Mouse (Mus musculus) cortical plate, adult 2 months (tissue): ENCODE data around the gene Gng2. TPM values are rescaled to one million over a fixed set of nuclear protein-coding genes. Genes with fewer than 3 reads are reported as not detected.

Experiments used
- H3K27ac ChIP-seq: fragments of 200-500 bp; 2 replicates; pipeline ENCODE4 v1.5.1; 2012; ENCODE audit warnings: low read length, control low read depth, inconsistent platforms; ENCODE audit not compliant: insufficient read depth
- H3K4me1 ChIP-seq: fragments of 200-500 bp; 2 replicates; pipeline ENCODE4 v1.6.1; 2011; ENCODE audit warnings: low read length; ENCODE audit not compliant: control insufficient read depth, insufficient read depth
- H3K4me3 ChIP-seq: fragments of 200-500 bp; 2 replicates; pipeline ENCODE4 v1.5.1; 2011; ENCODE audit warnings: mild to moderate bottlenecking, low read length, control low read depth; ENCODE audit not compliant: insufficient read depth
- CTCF ChIP-seq: fragments of 200-500 bp; IDR thresholded peaks from 2 replicates; pipeline ENCODE4 v1.5.1; 2011; ENCODE audit warnings: mild to moderate bottlenecking, control low read depth, low read length; ENCODE audit not compliant: insufficient read depth; ENCODE audit errors: extremely low read depth
- POLR2A ChIP-seq: fragments of 200-500 bp; IDR thresholded peaks from 2 replicates; pipeline ENCODE4 v1.6.1; 2011; ENCODE audit warnings: mild to moderate bottlenecking, low read length, control low read depth; ENCODE audit not compliant: insufficient read depth; ENCODE audit errors: extremely low read depth
- polyA plus RNA-seq: library from polyadenylated mRNA; depleted of rRNA; stranded (reverse); fragments of >200 nt; gene quantifications from 2 replicates; pipeline ENCODE4 v1.2.3, GENCODE M21; 2012; rRNA removed

Gng2 gene
- polyA plus RNA-seq, 1 experiment = 104 TPM

GRCm38 (mm10) chr14:19836289-19836688, 141.1 kb downstream of the Gng2 start:
- no peak overlapping the region for H3K27ac ChIP-seq
- TF ChIP-seq CTCF (no peak), POLR2A (no peak)
- peaks cover 1% of the 10 kb centered on the region; the same call in 1 of the 2 replicates for H3K4me1 ChIP-seq
- no peak overlapping the region for H3K4me3 ChIP-seq

GRCm38 (mm10) chr14:19825481-19825880, 151.9 kb downstream of the Gng2 start:
- Histone ChIP-seq H3K4me3 (no peak overlapping the region), H3K4me1 (peaks cover 2% of the 10 kb centered on the region; the same call in 1 of the 2 replicates), H3K27ac (no peak overlapping the region)
- no peak for TF ChIP-seq CTCF
- no peak for TF ChIP-seq POLR2A

- Histone ChIP-seq H3K27ac (no peak within 1 kb of the TSS), H3K4me3 (peak within 1 kb of the TSS; percentile 42), H3K4me1 (peaks cover 2% of the 10 kb centered on the region; the same call in 1 of the 2 replicates)
- TF ChIP-seq POLR2A (peak; percentile 77; the same call in 1 of the 2 replicates), CTCF (no peak)
Measured at GRCm38 (mm10) chr14:19823321-19824142, 153.9 kb downstream of the Gng2 start, which contains the start of gene Rtraf. Gene Rtraf (minus strand): TSS chr14:19823824.

Other genes with a start within 250 kb of the Gng2 start
- 2.2 TPM in 2 replicates for gene Nid2, start 226.4 kb downstream of the Gng2 start, polyA plus RNA-seq
- 61.1 and 62.5 TPM in 2 replicates for gene Rtraf, start 153.8 kb downstream of the Gng2 start, polyA plus RNA-seq
- 8.2 and 8.3 TPM in 2 replicates for gene Saysd1, start 160.9 kb upstream of the Gng2 start, polyA plus RNA-seq
- 0.55 and 0.71 TPM in 2 replicates for gene Kcnk5, start 204.2 kb upstream of the Gng2 start, polyA plus RNA-seq